Mouse (Mus musculus) layer of hippocampus, postnatal 10 days (tissue): ENCODE results near the gene Cfap73. TPM values are rescaled to one million over a fixed set of nuclear protein-coding genes. Genes with fewer than 3 reads are reported as not detected.
A peak's percentile ranks its signal among the peaks of the same experiment; 100 is the strongest.

Experiments
- DNase-seq, 2 experiments: peaks; one replicate each; pipeline ENCODE4 v3.0.0; 2021; ENCODE audit warnings: low spot score in 2 of 2
- total RNA-seq, 2 experiments: library from RNA; stranded (reverse); gene quantifications; 2 replicates each; pipeline ENCODE4 v1.2.3; 2021

Gene Cfap73
- total RNA-seq, 2 experiments from 2014 or later = 0.76 to 0.80 TPM

GRCm38 (mm10) chr5:120615903-120616302 is 18.1 kb downstream of the Cfap73 start:
- peak in 1 of 2 experiments; percentile 52 for DNase-seq

- DNase-seq = peak; percentile 99 to 100
These were observed 21.0 kb downstream of the Cfap73 start for GRCm38 (mm10) chr5:120612822-120613604.

GRCm38 (mm10) chr5:120612442-120612821 is 21.6 kb downstream of the Cfap73 start, which contains the start of the genes Rita1 and Ddx54:
Gene Rita1 (minus strand): TSS chr5:120612589.
Gene Ddx54 (plus strand): TSS chr5:120612739.
- peak; percentile 98 to 99 for DNase-seq

GRCm38 (mm10) chr5:120611416-120611815 is 22.6 kb downstream of the Cfap73 start:
- peak in 1 of 2 experiments; percentile 47 for DNase-seq

GRCm38 (mm10) chr5:120610906-120611305 is 23.1 kb downstream of the Cfap73 start:
- no peak for DNase-seq

- no peak for DNase-seq
These were observed 24.7 kb downstream of the Cfap73 start for GRCm38 (mm10) chr5:120609246-120609775.

GRCm38 (mm10) chr5:120607335-120607734 is 26.7 kb downstream of the Cfap73 start:
- no peak for DNase-seq

- DNase-seq = no peak
These were observed 27.3 kb downstream of the Cfap73 start for GRCm38 (mm10) chr5:120606590-120607200.

GRCm38 (mm10) chr5:120605688-120606087 is 28.3 kb downstream of the Cfap73 start:
- DNase-seq = peak; percentile 95 to 96

GRCm38 (mm10) chr5:120605241-120605661 is 28.8 kb downstream of the Cfap73 start:
- peak in 1 of 2 experiments; percentile 47 for DNase-seq

- peak; percentile 88 to 89 for DNase-seq
These were observed 29.2 kb downstream of the Cfap73 start for GRCm38 (mm10) chr5:120604839-120605238.

- no peak for DNase-seq
These were observed 30.5 kb downstream of the Cfap73 start for GRCm38 (mm10) chr5:120603515-120603914.

- DNase-seq = no peak
These were observed 31.8 kb downstream of the Cfap73 start for GRCm38 (mm10) chr5:120602210-120602609.

- DNase-seq = peak in 1 of 2 experiments; percentile 47
These were observed 32.9 kb downstream of the Cfap73 start for GRCm38 (mm10) chr5:120600946-120601668.

GRCm38 (mm10) chr5:120599625-120600024 is 34.4 kb downstream of the Cfap73 start:
- DNase-seq = no peak

GRCm38 (mm10) chr5:120594485-120594884 is 39.5 kb downstream of the Cfap73 start:
- no peak for DNase-seq

GRCm38 (mm10) chr5:120592141-120592540 is 41.9 kb downstream of the Cfap73 start:
- DNase-seq = no peak

- peak in 1 of 2 experiments; percentile 36 for DNase-seq
These were observed 43.6 kb downstream of the Cfap73 start for GRCm38 (mm10) chr5:120590356-120591010.

- DNase-seq = peak; percentile 99
These were observed 45.4 kb downstream of the Cfap73 start, which contains the start of the genes Tpcn1 and Iqcd for GRCm38 (mm10) chr5:120588569-120589094. Gene Tpcn1 (minus strand): TSS chr5:120588673. Gene Iqcd (plus strand): TSS chr5:120589016.

GRCm38 (mm10) chr5:120587940-120588568 is 46.0 kb downstream of the Cfap73 start:
- no peak for DNase-seq
